Mouse (Mus musculus) megakaryocyte, embryonic 14.5 days (primary cell): ENCODE measurements around the gene Dnah9.

Experiments
- FLI1 ChIP-seq: IDR thresholded peaks from 2 replicates; pipeline ENCODE4 v1.6.1; 2012; ENCODE audit warnings: low read length, inconsistent platforms, mixed read lengths
- GATA1 ChIP-seq: IDR thresholded peaks from 3 replicates; pipeline ENCODE4 v1.6.1; 2012; ENCODE audit warnings: mixed read lengths, low read length, inconsistent platforms, borderline replicate concordance

DNA sequence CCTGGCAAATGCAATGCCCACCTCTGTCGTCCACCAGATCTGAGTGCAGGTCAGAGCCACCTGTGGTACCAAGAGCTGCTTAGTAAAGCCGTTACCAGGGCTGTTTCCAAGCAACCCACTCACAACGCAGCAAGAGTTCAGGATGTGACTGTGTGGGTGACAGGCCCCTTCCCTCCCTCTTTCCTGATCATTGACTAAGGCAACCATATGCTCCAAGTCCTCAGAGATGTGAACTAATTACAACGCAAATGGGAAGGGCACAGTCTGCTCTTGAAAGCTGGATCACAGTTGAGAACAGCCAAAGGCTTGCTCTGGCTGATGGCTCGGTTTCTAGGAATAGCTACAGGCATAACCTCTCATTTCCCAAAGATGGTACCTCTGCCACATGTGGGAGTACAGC is 95.4 kb downstream of the Dnah9 start:
- TF ChIP-seq GATA1 (no peak), FLI1 (no peak)
